In the genomic region with DNA sequence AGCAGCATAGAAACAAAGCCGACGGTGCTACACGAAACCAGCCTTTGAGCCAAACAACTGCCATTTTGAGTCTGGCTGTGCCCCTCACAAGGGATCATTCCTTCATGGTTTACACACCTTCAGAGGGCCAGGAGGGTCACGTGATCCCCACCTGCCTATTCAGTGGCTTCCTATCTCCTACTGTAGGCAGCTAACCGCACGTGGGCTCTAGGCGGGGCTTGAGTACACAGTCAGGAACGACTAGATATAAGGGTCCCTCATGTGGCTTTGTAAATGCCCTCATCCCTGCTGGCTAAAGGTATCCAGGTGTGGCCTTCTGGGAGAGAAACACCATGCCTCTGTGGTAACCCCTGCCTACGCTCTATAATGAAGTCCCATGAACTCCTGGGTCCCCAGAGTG, we compare ENCODE assay signal across 9 mouse cellular contexts. TPM values are rescaled to one million over a fixed set of nuclear protein-coding genes. Genes with fewer than 3 reads are reported as not detected.
DNase-seq lines count a peak whose midpoint lies in the region; ATAC-seq lines count a peak whose summit lies in the region.
"Not testable (repeated sequence)": the region's sequence is repeated elsewhere in the genome, so short reads cannot be mapped to it uniquely, and the experiment has no call there.
"Had no signal": no experiment of that assay in that cellular context is flagged by ENCODE, and none has a peak within 500 bp of the region (broad histone marks: within the 10 kb centered on the region; RNA-seq: fewer than 3 reads in every experiment).

No protein-coding gene starts in this region.

- peak; percentile 17 for DNase-seq in cerebellum, adult 11-12 months
- peak; percentile 24 for DNase-seq in cerebellum, adult 9-11 months
- DNase-seq in embryo, embryonic 10 days (ENCODE audit: low spot score) = peak; percentile 1
- peak; percentile 24 for DNase-seq in heart, embryonic 10.5 days (ENCODE audit: low spot score)

- not testable (repeated sequence) for H3K9ac ChIP-seq in intestine, embryonic 15.5 days; intestine, embryonic 16.5 days (ENCODE audit: low read depth, low read length); stomach, embryonic 16.5 days (ENCODE audit: low read length)

- not testable (repeated sequence) for H3K9me3 ChIP-seq in heart, embryonic 10.5 days; intestine, embryonic 15.5 days; intestine, embryonic 16.5 days (ENCODE audit: control insufficient read depth, low read length); stomach, embryonic 16.5 days (replicated peaks; ENCODE audit: control insufficient read depth, low read length)

- not testable (repeated sequence) for H3K4me2 ChIP-seq in intestine, embryonic 15.5 days (replicated peaks); intestine, embryonic 16.5 days (ENCODE audit: low read depth, low read length); stomach, embryonic 16.5 days (ENCODE audit: low read depth, low read length)

- ATAC-seq in intestine, embryonic 15.5 days = peak; percentile 69; the same call in 1 of the 2 replicates
- ATAC-seq in intestine, embryonic 16.5 days = peak; percentile 76; the same call in 1 of the 2 replicates
- peak; percentile 53; the same call in 1 of the 2 replicates for ATAC-seq in stomach, embryonic 16.5 days (ENCODE audit: insufficient read depth, low FRiP score)

- not testable (repeated sequence) for H3K36me3 ChIP-seq in heart, embryonic 10.5 days; intestine, embryonic 15.5 days; intestine, embryonic 16.5 days (ENCODE audit: control insufficient read depth, insufficient read depth, low read length); stomach, embryonic 16.5 days (ENCODE audit: control insufficient read depth, insufficient read depth, low read length)

- H3K4me1 ChIP-seq in heart, embryonic 10.5 days; intestine, embryonic 15.5 days (replicated peaks); intestine, embryonic 16.5 days (ENCODE audit: control insufficient read depth, insufficient read depth, low read length); stomach, embryonic 16.5 days (ENCODE audit: control insufficient read depth, insufficient read depth, low read length): not testable (repeated sequence)

- WGBS in heart, embryonic 10.5 days = 87% methylated on average over 9 of the region's 9 CpGs
- 75% methylated on average over 9 of the region's 9 CpGs for WGBS in intestine, embryonic 15.5 days
- WGBS in intestine, embryonic 16.5 days = 70% methylated on average over 9 of the region's 9 CpGs
- 74% methylated on average over 9 of the region's 9 CpGs for WGBS in stomach, embryonic 16.5 days

- H3K27me3 ChIP-seq in heart, embryonic 10.5 days (ENCODE audit: insufficient read depth, poor library complexity, severe bottlenecking); intestine, embryonic 15.5 days (replicated peaks); intestine, embryonic 16.5 days (replicated peaks; ENCODE audit: control insufficient read depth, insufficient read depth, low read length); stomach, embryonic 16.5 days (ENCODE audit: control insufficient read depth, insufficient read depth, low read length): not testable (repeated sequence)

- H3K4me3 ChIP-seq in heart, embryonic 10.5 days; intestine, embryonic 15.5 days (replicated peaks); intestine, embryonic 16.5 days (ENCODE audit: low read length); stomach, embryonic 16.5 days (replicated peaks; ENCODE audit: low read length): not testable (repeated sequence)

- H3K27ac ChIP-seq in heart, embryonic 10.5 days; intestine, embryonic 15.5 days; intestine, embryonic 16.5 days (ENCODE audit: low read length); stomach, embryonic 16.5 days (ENCODE audit: low read length): not testable (repeated sequence)

RNA-seq across cellular contexts. Expression of gene Gm49673, which starts 18.0 kb away (rescaled TPM):
- 0.10 TPM in 1 of 2 replicates, not detected in the other for polyA plus RNA-seq in heart, embryonic 10.5 days (2016; fragmentation: Nextera tagmentation; extraction: Ambion mirVana)
- polyA plus RNA-seq in intestine, embryonic 15.5 days (2015; fragmentation: Nextera tagmentation; extraction: Ambion mirVana) = 0.08 and 0.23 TPM in 2 replicates
- polyA plus RNA-seq in intestine, embryonic 16.5 days (2015; fragmentation: Nextera tagmentation; extraction: Ambion mirVana) = 0.11 TPM in 1 of 2 replicates, not detected in the other
- polyA plus RNA-seq in stomach, embryonic 16.5 days (2015; fragmentation: Nextera tagmentation; extraction: Ambion mirVana) = 0.09 TPM in 1 of 2 replicates, not detected in the other
- polyA plus RNA-seq: CD4-positive, CD25-positive, alpha-beta regulatory T cell, adult 4 months; G1E had no signal

RNA-seq across cellular contexts. Expression of gene Rnaset2a, which starts 18.3 kb away (rescaled TPM):
- polyA plus RNA-seq in heart, embryonic 10.5 days (2016; fragmentation: Nextera tagmentation; extraction: Ambion mirVana) = 25.0 and 30.2 TPM in 2 replicates
- polyA plus RNA-seq in intestine, embryonic 15.5 days (2015; fragmentation: Nextera tagmentation; extraction: Ambion mirVana) = 31.1 and 36.4 TPM in 2 replicates
- 39.0 and 39.6 TPM in 2 replicates for polyA plus RNA-seq in intestine, embryonic 16.5 days (2015; fragmentation: Nextera tagmentation; extraction: Ambion mirVana)
- polyA plus RNA-seq in stomach, embryonic 16.5 days (2015; fragmentation: Nextera tagmentation; extraction: Ambion mirVana) = 29.6 and 33.3 TPM in 2 replicates

RNA-seq across cellular contexts. Expression of gene Fgfr1op, which starts 35.7 kb away (rescaled TPM):
- polyA plus RNA-seq in heart, embryonic 10.5 days (2016; fragmentation: Nextera tagmentation; extraction: Ambion mirVana) = 24.9 and 30.8 TPM in 2 replicates
- polyA plus RNA-seq in intestine, embryonic 15.5 days (2015; fragmentation: Nextera tagmentation; extraction: Ambion mirVana) = 30.2 and 31.5 TPM in 2 replicates
- polyA plus RNA-seq in intestine, embryonic 16.5 days (2015; fragmentation: Nextera tagmentation; extraction: Ambion mirVana) = 31.4 and 32.0 TPM in 2 replicates
- 32.8 and 33.7 TPM in 2 replicates for polyA plus RNA-seq in stomach, embryonic 16.5 days (2015; fragmentation: Nextera tagmentation; extraction: Ambion mirVana)
